Mouse (Mus musculus): ENCODE measurements around the gene Apoc3. TPM values are rescaled to one million over a fixed set of nuclear protein-coding genes. Genes with fewer than 3 reads are reported as not detected.

Apoc3 gene
- polyA plus RNA-seq (2017; shearing (Covaris generic)): not detected

- no peak for ATAC-seq
Observed at GRCm38 (mm10) chr9:46235596-46235648, at the start of gene Apoc3. TSS of gene Apoc3 (minus strand) at chr9:46235636.

GRCm38 (mm10) chr9:46282631-46283436 is 47.4 kb upstream of the Apoc3 start, which contains the start of gene Bud13:
TSS of gene Bud13 (plus strand) at chr9:46283008.
- peak; percentile 94 for ATAC-seq

- no peak for ATAC-seq
Observed at GRCm38 (mm10) chr9:46274494-46274893, 39.1 kb upstream of the Apoc3 start.

- ATAC-seq: peak; percentile 95
Observed at GRCm38 (mm10) chr9:46272677-46273454, 37.4 kb upstream of the Apoc3 start, which contains the start of gene Zpr1. TSS of gene Zpr1 (plus strand) at chr9:46273064.

GRCm38 (mm10) chr9:46272070-46272469 is 36.6 kb upstream of the Apoc3 start:
- peak; percentile 46 for ATAC-seq

- no peak for ATAC-seq
Observed at GRCm38 (mm10) chr9:46270782-46271181, 35.3 kb upstream of the Apoc3 start.

GRCm38 (mm10) chr9:46269125-46269524 is 33.7 kb upstream of the Apoc3 start:
- ATAC-seq: no peak

GRCm38 (mm10) chr9:46268343-46268873 is 33.0 kb upstream of the Apoc3 start, which contains the start of gene Apoa5:
TSS of gene Apoa5 (plus strand) at chr9:46268633.
- no peak for ATAC-seq

GRCm38 (mm10) chr9:46261131-46261530 is 25.7 kb upstream of the Apoc3 start:
- no peak for ATAC-seq

GRCm38 (mm10) chr9:46259111-46259510 is 23.7 kb upstream of the Apoc3 start:
- no peak for ATAC-seq

GRCm38 (mm10) chr9:46257546-46257945 is 22.1 kb upstream of the Apoc3 start:
- no peak for ATAC-seq

GRCm38 (mm10) chr9:46256658-46257385 is 21.4 kb upstream of the Apoc3 start:
- no peak for ATAC-seq

- ATAC-seq: no peak
Observed at GRCm38 (mm10) chr9:46256177-46256576, 20.7 kb upstream of the Apoc3 start.

- ATAC-seq: peak; percentile 41
Observed at GRCm38 (mm10) chr9:46246752-46247324, 11.4 kb upstream of the Apoc3 start.

- ATAC-seq: no peak
Observed at GRCm38 (mm10) chr9:46243584-46243983, 8.1 kb upstream of the Apoc3 start.

- ATAC-seq: no peak
Observed at GRCm38 (mm10) chr9:46243122-46243521, 7.7 kb upstream of the Apoc3 start.

GRCm38 (mm10) chr9:46241818-46242217 is 6.4 kb upstream of the Apoc3 start:
- ATAC-seq: no peak

GRCm38 (mm10) chr9:46240526-46241153 is 5.2 kb upstream of the Apoc3 start, which contains the start of gene Apoa4:
TSS of gene Apoa4 (plus strand) at chr9:46240696.
- ATAC-seq: no peak

GRCm38 (mm10) chr9:46238850-46239249 is 3.4 kb upstream of the Apoc3 start:
- ATAC-seq: no peak

- no peak for ATAC-seq
Observed at GRCm38 (mm10) chr9:46235649-46236048, 213 bp upstream of the Apoc3 start.

GRCm38 (mm10) chr9:46235196-46235595 is 240 bp downstream of the Apoc3 start:
- ATAC-seq: no peak

- no peak for ATAC-seq
Observed at GRCm38 (mm10) chr9:46230450-46230975, 4.9 kb downstream of the Apoc3 start.

Data from inflammation-experienced regulatory T-cells, adult 6 months (primary cell).